Mouse (Mus musculus): ENCODE results near the gene Aox3. TPM values are rescaled to one million over a fixed set of nuclear protein-coding genes. Genes with fewer than 3 reads are reported as not detected.

The Aox3 gene
- polyA plus RNA-seq (2015; fragmentation: Nextera tagmentation; extraction: Ambion mirVana), result not detected in 2 replicates

DNA sequence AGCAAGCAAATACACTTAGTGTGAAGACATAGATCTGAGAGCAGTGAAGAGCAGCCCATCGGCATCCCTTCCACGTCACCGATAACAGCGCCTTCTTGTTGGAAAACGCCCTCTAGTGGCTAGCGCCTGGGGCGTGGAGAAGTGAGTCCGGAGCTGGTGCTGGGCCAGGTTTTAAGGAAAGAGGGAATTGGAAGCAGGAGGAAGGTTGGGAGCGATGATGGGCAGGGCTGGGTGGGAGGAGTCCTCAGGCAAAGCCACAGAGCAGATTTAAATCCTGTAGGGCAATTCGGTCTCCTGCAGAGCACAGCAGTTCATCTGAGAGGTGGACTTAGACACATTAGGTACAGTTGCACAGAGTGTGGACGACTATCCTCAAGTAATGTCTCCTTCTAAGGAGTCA, at the start of gene Aox3:
Aox3 (plus strand) TSS at position 251 of the 400 bp plus-strand sequence.
- H3K27me3 ChIP-seq, result no peaks in the 10 kb centered on the region
- no peak within 1 kb of the TSS for H3K27ac ChIP-seq
- H3K36me3 ChIP-seq (ENCODE audit: poor library complexity, severe bottlenecking), result no peaks in the 10 kb centered on the region
- no peaks in the 10 kb centered on the region for H3K9me3 ChIP-seq (replicated peaks)
- peak within 1 kb of the TSS; percentile 36; the same call in 1 of the 2 replicates for H3K4me2 ChIP-seq
- no peak within 1 kb of the TSS for H3K9ac ChIP-seq
- H3K4me3 ChIP-seq, result no peak within 1 kb of the TSS
- 16% methylated on average over 11 of the region's 11 CpGs for WGBS
- ATAC-seq, result peak; percentile 87
- H3K4me1 ChIP-seq, result 0 out of 2 replicates have a peak, but pooled peaks cover 4% of the 10 kb centered on the region

DNA sequence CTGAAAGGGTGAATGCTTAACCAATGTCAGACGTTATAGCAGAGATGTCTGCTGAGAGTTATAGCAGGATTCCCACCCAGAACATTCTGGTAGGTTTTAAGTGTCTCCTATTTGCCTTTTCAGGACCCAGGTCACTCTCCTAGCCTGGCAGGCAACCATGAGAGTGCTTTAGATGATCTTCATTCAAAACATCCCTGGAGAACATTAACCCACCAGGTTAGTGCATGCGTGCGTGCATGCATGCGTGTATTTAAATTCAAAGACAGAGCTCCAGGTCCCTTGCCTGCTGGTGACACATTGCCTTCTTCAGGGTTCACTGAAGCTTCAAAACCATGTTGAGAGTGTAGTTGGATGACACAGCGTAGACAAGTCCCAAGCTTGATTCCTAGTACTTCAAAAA, 47.8 kb upstream of the Aox3 start:
- WGBS, result 90% methylated on average over 5 of the region's 5 CpGs
- Histone ChIP-seq H3K36me3 (ENCODE audit: poor library complexity, severe bottlenecking) (no peaks in the 10 kb centered on the region), H3K27me3 (no peaks in the 10 kb centered on the region), H3K4me2 (no peak overlapping the region), H3K9ac (no peak overlapping the region), H3K27ac (no peak overlapping the region), H3K9me3 (replicated peaks) (no peaks in the 10 kb centered on the region), H3K4me1 (no peaks in the 10 kb centered on the region), H3K4me3 (no peak overlapping the region)
- no peak for ATAC-seq

DNA sequence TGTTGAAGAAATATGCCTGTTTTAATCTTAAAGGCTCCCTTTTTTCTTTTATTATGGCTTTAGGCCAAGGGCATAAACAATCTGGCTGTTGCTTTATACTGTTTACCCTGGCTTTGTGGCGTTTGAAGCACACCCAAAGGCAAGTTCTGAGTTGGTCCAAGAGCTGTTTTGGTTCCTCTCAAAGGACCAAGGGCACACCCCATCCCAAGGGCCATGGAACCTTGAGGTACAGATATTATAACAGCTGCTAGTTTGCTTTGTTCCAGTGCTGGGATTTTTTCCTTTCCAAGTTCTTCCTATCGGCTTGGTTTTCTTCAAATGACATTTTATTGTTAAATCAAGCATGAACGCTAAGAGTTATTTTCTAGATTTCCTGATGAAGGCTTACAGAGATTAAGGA, 47.3 kb upstream of the Aox3 start:
- Histone ChIP-seq H3K4me3 (no peak overlapping the region), H3K4me2 (no peak overlapping the region), H3K27me3 (no peaks in the 10 kb centered on the region), H3K27ac (no peak overlapping the region), H3K4me1 (no peaks in the 10 kb centered on the region), H3K9ac (no peak overlapping the region), H3K9me3 (replicated peaks) (no peaks in the 10 kb centered on the region), H3K36me3 (ENCODE audit: poor library complexity, severe bottlenecking) (no peaks in the 10 kb centered on the region)
- 72% methylated on average over 3 of the region's 3 CpGs for WGBS
- no peak for ATAC-seq

DNA sequence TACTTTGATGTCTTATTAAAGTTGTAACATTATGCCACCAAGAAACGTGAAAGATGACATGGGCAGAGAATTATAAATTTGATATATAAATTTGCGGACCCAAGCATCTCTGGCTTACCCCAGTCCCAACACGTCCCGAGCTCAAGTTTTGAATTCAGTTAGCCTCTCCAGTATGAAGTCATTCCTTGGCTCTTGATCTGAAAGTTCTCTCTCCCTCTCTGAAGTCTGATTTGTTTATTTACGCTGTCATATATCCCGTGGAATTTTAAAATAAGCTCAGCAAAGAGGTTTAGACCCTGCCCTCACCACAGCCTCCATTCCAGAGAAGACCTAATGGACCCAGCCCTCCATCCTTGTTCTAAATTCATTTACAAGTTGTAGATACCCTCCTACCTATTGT, 43.7 kb upstream of the Aox3 start:
- Histone ChIP-seq H3K4me3 (no peak overlapping the region), H3K9ac (no peak overlapping the region), H3K4me1 (peaks cover 4% of the 10 kb centered on the region; the same call in 1 of the 2 replicates), H3K4me2 (no peak overlapping the region), H3K27ac (no peak overlapping the region), H3K27me3 (no peaks in the 10 kb centered on the region), H3K36me3 (ENCODE audit: poor library complexity, severe bottlenecking) (no peaks in the 10 kb centered on the region), H3K9me3 (replicated peaks) (no peaks in the 10 kb centered on the region)
- 95% methylated on average over 6 of the region's 6 CpGs for WGBS
- ATAC-seq, result no peak

DNA sequence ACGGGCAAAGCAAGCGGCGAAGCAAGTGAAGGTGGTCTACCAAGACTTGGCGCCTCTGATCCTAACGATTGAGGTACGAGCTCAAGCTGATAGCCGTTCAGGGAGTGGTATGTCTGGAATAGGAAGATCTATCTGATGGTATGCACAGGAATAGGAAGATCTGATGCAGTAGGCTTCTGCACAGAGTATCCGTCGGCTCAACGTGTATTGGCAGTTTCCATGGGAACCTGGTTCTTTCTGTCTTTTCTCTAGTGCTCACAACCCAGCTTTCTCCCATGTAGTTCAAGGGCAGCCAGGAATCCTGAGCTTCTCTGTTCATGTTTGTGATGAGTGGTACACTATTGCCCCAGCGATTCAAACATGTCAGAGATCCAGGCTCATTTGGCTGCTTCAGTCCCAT, 42.8 kb upstream of the Aox3 start:
- H3K27ac ChIP-seq, result no peak overlapping the region
- H3K36me3 ChIP-seq (ENCODE audit: poor library complexity, severe bottlenecking), result no peaks in the 10 kb centered on the region
- H3K4me1 ChIP-seq, result peaks cover 4% of the 10 kb centered on the region; the same call in 1 of the 2 replicates
- no peak overlapping the region for H3K4me2 ChIP-seq
- 96% methylated on average over 11 of the region's 11 CpGs for WGBS
- no peak for ATAC-seq
- no peak overlapping the region for H3K9ac ChIP-seq
- no peaks in the 10 kb centered on the region for H3K27me3 ChIP-seq
- H3K4me3 ChIP-seq, result no peak overlapping the region
- no peaks in the 10 kb centered on the region for H3K9me3 ChIP-seq (replicated peaks)

DNA sequence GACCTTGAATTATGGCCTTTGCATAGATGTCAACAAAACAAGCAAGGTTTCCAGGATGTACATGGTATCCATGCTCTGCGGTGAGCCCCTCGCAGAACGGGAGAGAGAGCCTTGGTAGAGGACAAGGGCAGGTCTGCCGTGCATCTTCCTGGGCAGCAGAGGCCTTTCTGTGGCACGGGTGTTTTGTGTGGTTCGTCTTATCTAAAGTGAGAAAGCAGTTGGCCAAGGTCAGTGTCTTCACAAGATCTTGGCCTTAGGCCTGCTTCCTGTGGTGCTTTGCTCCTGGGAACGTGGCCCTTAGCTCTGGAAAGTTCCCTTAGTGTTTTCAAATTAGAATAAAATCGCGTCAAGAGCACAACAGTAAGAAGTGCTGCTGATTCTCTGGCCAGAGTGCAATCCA, 41.9 kb upstream of the Aox3 start:
- Histone ChIP-seq H3K36me3 (ENCODE audit: poor library complexity, severe bottlenecking) (no peaks in the 10 kb centered on the region), H3K4me3 (no peak overlapping the region), H3K4me1 (peaks cover 4% of the 10 kb centered on the region; the same call in 1 of the 2 replicates), H3K27ac (no peak overlapping the region), H3K4me2 (no peak overlapping the region), H3K9me3 (replicated peaks) (no peaks in the 10 kb centered on the region), H3K27me3 (no peaks in the 10 kb centered on the region), H3K9ac (no peak overlapping the region)
- ATAC-seq, result no peak
- 87% methylated on average over 9 of the region's 9 CpGs for WGBS

DNA sequence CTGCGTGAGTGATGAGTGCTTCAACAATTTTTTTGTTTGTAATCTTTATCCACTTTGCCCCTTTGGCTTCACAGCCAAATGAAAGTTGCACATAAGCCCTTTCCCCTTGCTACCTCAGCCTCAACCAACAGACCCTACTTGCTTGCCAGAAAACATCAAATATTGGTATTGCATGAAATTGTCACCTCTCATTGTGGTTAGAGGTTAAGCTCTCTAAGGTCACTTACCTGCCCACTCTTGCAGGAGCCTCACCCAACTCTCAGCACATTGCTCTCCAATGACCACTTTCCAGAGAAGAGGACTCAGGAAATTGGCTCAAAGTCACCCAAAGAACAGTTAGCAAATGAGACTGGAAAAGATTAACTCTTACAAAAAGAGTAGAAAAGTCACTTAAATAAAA, 41.4 kb upstream of the Aox3 start:
- no peaks in the 10 kb centered on the region for H3K9me3 ChIP-seq (replicated peaks)
- H3K4me1 ChIP-seq, result peaks cover 4% of the 10 kb centered on the region; the same call in 1 of the 2 replicates
- no peak overlapping the region for H3K9ac ChIP-seq
- WGBS, result 84% methylated on average over 1 of the region's 1 CpGs
- H3K36me3 ChIP-seq (ENCODE audit: poor library complexity, severe bottlenecking), result no peaks in the 10 kb centered on the region
- no peak overlapping the region for H3K4me3 ChIP-seq
- ATAC-seq, result no peak
- no peak overlapping the region for H3K27ac ChIP-seq
- no peaks in the 10 kb centered on the region for H3K27me3 ChIP-seq
- H3K4me2 ChIP-seq, result no peak overlapping the region

DNA sequence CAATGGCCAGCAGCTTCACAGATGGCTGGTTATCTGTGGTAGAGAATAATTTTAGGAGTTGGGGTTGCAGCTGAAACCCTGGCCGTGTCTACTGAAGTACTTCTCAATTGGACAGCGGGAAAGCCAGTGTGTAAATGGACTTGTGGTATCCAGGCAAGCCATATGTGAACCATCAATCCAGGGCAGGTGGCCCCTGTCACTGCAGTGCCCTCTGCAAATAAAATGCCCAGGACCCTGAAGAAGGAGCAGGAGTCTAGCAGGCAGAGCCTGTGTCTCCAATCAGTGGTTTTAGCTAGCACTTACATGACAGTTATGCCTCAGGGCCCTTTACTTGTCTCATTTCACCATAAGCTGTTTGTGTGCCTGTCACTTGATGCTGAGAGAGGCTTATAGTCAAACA, 40.5 kb upstream of the Aox3 start:
- Histone ChIP-seq H3K9ac (no peak overlapping the region), H3K27ac (no peak overlapping the region), H3K9me3 (replicated peaks) (no peaks in the 10 kb centered on the region), H3K36me3 (ENCODE audit: poor library complexity, severe bottlenecking) (no peaks in the 10 kb centered on the region), H3K4me1 (peaks cover 4% of the 10 kb centered on the region; the same call in 1 of the 2 replicates), H3K4me2 (no peak overlapping the region), H3K27me3 (no peaks in the 10 kb centered on the region), H3K4me3 (no peak overlapping the region)
- no peak for ATAC-seq
- WGBS, result 91% methylated on average over 2 of the region's 2 CpGs

DNA sequence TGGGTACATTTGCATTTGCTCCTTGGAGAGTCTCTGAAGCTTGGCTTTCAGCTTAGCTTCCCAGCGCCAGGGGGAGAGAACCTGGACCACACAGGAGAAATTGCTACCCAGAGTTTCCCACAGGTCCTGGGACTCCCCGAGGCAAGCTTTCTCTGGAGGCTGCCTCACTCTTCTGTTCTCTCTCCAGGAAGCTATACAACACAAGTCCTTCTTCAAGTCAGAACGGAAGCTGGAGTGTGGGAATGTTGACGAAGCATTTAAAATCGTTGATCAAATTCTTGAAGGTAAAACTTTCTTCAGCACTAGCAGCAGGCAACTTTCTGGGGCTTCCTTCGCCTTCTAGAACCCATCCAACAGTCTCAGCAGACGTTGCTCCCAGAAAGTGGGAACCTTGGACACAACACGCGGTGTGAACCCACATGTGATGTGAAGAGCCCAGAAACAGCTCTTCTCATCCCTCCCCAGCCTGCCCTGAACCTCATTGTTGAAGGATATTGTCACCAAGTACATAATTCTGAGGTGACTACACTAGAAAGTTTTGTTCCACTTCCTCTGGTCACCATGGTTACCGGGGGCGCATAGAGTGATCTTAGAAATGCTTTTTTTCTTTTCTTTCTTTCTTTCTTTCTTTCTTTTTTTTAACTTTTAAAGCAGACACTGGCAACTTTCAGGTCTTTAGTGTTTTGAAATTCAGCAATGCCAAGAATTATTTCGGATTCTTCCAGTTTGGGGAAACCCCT, 39.8 kb upstream of the Aox3 start:
- 80% methylated on average over 12 of the region's 12 CpGs for WGBS
- Histone ChIP-seq H3K27me3 (no peaks in the 10 kb centered on the region), H3K36me3 (ENCODE audit: poor library complexity, severe bottlenecking) (no peaks in the 10 kb centered on the region), H3K4me3 (no peak overlapping the region), H3K4me1 (peaks cover 4% of the 10 kb centered on the region; the same call in 1 of the 2 replicates), H3K9ac (no peak overlapping the region), H3K27ac (no peak overlapping the region), H3K9me3 (replicated peaks) (no peaks in the 10 kb centered on the region), H3K4me2 (no peak overlapping the region)
- no peak for ATAC-seq

DNA sequence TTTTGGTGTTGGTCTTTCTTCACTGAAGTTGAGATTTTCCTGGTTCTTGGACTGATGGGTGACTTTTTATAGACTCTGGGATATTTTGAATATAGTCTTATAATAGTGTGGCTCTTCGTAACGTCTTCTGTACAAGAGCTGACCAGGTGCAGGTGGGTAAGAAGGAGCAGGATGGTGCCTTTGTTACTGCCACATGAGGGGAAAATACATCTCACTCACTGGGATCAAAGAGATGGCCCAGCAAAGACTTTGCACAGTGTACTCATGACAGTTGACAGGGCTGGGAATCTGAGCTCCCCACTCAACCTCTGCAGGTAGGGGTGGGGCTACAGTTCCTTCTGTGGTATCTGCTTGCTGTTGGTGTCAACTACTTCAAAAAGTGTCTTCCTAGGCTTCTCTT, 38.7 kb upstream of the Aox3 start:
- 95% methylated on average over 2 of the region's 2 CpGs for WGBS
- no peak overlapping the region for H3K27ac ChIP-seq

DNA sequence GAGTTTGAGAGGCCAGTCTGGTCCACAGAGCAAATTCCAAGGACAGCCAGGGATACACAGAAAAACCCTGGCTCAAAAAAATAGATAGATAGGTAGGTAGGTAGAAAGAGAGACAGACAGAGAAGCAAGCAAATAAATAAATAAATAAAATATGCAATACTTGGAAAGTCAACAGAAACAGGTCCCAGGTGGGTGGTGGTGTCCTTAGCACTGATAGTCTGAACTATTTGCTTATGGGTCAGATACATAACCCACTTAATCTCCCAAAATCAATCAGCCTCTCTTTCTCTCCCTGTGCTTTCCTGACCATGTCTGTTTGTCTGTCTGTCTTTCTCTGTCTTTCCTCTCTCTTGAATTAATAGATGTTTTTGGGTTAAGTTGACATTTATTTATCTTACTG, 35.0 kb upstream of the Aox3 start:
- peaks cover 2% of the 10 kb centered on the region; the same call in 1 of the 2 replicates for H3K4me1 ChIP-seq
- no peak overlapping the region for H3K9ac ChIP-seq
- H3K36me3 ChIP-seq (ENCODE audit: poor library complexity, severe bottlenecking), result no peaks in the 10 kb centered on the region
- ATAC-seq, result no peak
- no peak overlapping the region for H3K27ac ChIP-seq
- no peak overlapping the region for H3K4me3 ChIP-seq
- H3K27me3 ChIP-seq, result no peaks in the 10 kb centered on the region
- no peaks in the 10 kb centered on the region for H3K9me3 ChIP-seq (replicated peaks)
- H3K4me2 ChIP-seq, result no peak overlapping the region

More for the DNA sequence above, 38.7 kb upstream of the Aox3 start:
- no peaks in the 10 kb centered on the region for H3K27me3 ChIP-seq
- no peak overlapping the region for H3K4me2 ChIP-seq
- no peak for ATAC-seq
- H3K9ac ChIP-seq, result no peak overlapping the region
- peaks cover 4% of the 10 kb centered on the region; the same call in 1 of the 2 replicates for H3K4me1 ChIP-seq
- H3K9me3 ChIP-seq (replicated peaks), result no peaks in the 10 kb centered on the region
- no peaks in the 10 kb centered on the region for H3K36me3 ChIP-seq (ENCODE audit: poor library complexity, severe bottlenecking)
- H3K4me3 ChIP-seq, result no peak overlapping the region

DNA sequence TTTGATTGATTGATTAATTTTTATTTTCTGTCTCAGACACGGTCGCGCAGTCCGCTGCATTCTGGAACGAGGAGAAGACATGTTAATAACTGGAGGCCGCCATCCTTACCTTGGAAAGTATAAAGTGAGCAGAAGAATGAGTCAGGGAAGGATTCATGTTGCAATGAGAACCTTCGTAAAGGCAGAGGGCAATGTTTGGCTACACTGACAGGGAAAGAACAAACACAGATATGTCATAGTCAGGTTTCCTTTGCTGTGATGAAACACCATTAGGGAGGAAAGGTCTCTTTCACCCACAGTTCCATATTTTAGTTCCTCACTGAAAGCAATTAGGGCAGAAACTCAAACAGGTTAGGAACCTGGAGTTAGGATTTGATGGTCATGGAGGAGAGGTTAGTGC, 34.5 kb upstream of the Aox3 start:
- no peak for ATAC-seq
- H3K4me3 ChIP-seq, result no peak overlapping the region
- no peaks in the 10 kb centered on the region for H3K27me3 ChIP-seq
- H3K9ac ChIP-seq, result no peak overlapping the region
- no peaks in the 10 kb centered on the region for H3K4me1 ChIP-seq
- no peaks in the 10 kb centered on the region for H3K36me3 ChIP-seq (ENCODE audit: poor library complexity, severe bottlenecking)
- no peak overlapping the region for H3K27ac ChIP-seq
- H3K4me2 ChIP-seq, result no peak overlapping the region
- WGBS, result 94% methylated on average over 7 of the region's 7 CpGs
- no peaks in the 10 kb centered on the region for H3K9me3 ChIP-seq (replicated peaks)

DNA sequence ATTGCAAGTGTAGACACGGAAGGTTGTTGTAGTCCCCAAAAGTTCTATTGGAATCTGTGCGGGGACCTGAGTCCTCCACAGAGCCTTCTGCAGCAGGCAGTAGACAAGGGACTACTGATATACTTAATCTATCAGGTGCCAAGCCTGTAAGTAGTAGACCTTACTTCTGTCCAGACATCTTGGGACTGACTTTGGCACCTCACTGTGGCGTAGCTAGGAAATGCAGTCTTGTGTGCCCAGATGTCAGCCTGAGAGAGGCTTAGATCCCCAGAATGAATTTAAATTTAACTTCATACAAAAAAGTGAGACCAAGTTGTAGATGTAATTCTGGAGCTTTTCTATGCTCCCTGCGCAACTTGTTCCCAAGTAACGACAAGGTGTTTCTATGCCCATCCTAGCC, 33.2 kb upstream of the Aox3 start:
- no peak for ATAC-seq
- Histone ChIP-seq H3K4me2 (no peak overlapping the region), H3K9ac (no peak overlapping the region), H3K27me3 (no peaks in the 10 kb centered on the region), H3K36me3 (ENCODE audit: poor library complexity, severe bottlenecking) (no peaks in the 10 kb centered on the region), H3K9me3 (replicated peaks) (no peaks in the 10 kb centered on the region), H3K4me3 (no peak overlapping the region), H3K27ac (no peak overlapping the region), H3K4me1 (no peaks in the 10 kb centered on the region)
- whole genome bisulfite sequencing, result 93% methylated on average over 5 of the region's 5 CpGs
